Mouse (Mus musculus): ENCODE measurements around the gene Fam50a. TPM values are rescaled to one million over a fixed set of nuclear protein-coding genes. Genes with fewer than 3 reads are reported as not detected.
A peak's percentile ranks its signal among the peaks of the same experiment; 100 is the strongest.

Fam50a gene
- total RNA-seq (2021) = 10 to 100 TPM; 24.5 to 29.5 TPM

- intact Hi-C loops (cut with DNase I) = loop anchor here (5.0 kb wide), 1 partner anchor 54 kb away; no protein-coding TSS in a partner anchor
- DNase-seq = peak; percentile 81 to 82
Observed at GRCm38 (mm10) chrX:74312540-74313464, at the start of gene Fam50a. Gene Fam50a (plus strand): TSS chrX:74313033.

- intact Hi-C loops (cut with DNase I) = loop anchor here (2.0 kb wide), 1 partner anchor 15 kb away; the partner anchor contains the start of gene Emd
- DNase-seq = no peak
Observed at GRCm38 (mm10) chrX:74269736-74270061, 43.1 kb upstream of the Fam50a start.

DNA sequence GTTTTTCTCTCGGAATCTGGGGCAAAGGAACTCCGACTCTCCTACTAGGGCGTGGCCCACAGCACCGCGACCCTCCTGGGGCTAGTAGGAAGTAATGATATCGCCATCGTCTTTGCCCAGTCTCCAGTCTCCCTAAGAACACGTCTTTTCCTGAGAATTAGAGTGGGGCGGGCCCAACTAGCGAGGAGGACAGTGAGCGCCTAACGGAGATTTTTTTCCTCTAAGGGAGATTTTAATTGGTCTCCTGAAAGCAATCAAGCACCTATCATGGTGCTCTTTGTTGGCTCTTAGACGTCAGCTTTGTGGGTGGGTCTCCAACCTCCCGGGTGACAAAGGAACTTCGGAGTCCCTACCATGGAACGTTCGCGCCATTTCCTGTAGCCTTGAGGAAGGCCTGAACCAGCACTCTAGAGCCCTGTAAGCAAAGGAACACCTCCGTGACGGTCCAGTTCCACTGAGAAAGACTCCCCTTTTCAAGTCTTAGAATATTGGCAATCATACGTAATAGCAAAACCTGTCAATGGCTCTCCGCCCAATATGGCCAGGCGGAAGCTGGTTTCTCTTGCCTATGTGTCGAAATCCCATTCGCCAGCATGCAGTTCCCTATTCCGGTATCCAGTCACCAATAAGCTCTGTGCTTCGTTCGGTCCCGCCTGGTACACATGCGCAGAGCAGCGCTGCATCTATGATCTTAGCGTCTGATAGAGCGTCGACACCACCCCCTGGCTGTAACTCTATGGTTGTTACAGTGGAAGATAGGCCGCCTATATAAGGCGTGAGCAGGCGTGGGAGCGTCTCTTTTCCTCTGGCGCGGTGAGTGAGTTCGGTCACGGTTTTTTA, 42.6 kb upstream of the Fam50a start, which contains the start of gene Rpl10:
TSS of gene Rpl10 (plus strand) at position 751 of the 840 bp plus-strand sequence.
- peak; percentile 83 to 87 for DNase-seq
- intact Hi-C loops (cut with DNase I) = no loop called here

DNA sequence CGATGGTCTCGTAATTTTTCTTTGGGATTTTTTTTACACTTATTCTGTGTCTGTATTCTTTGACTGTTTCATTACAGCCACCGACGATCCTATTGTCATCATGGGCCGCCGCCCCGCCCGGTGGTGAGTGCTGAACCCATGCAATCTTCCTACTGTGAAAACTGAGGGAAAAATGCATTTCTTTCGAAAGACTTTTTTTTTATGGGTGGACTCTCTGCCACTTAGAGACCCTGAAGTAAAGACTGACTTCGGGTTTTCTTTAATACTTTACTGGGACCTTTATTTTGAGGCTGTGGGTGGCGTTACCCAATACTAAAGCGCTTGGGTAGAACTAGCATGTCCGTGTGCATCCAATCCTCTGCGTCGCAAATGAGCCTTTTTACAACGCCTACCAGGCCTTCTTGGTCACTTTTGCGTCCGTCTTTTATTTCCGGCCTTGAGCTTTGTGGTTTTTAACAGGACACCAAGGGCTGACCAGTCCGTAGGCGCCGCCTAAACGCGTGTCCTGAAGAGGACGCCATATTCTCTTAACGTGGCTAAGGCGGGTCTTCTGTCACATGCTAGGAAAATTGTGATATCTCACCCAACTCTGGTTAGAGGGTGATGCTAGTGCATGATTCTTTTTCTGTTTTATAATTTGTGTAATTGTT, 41.8 kb upstream of the Fam50a start:
- intact Hi-C loops (cut with DNase I) = no loop called here
- DNase-seq = peak; percentile 14 to 25

GRCm38 (mm10) chrX:74273422-74274322, 39.2 kb upstream of the Fam50a start:
- intact Hi-C loops (cut with DNase I) = no loop called here
- DNase-seq = no peak

DNA sequence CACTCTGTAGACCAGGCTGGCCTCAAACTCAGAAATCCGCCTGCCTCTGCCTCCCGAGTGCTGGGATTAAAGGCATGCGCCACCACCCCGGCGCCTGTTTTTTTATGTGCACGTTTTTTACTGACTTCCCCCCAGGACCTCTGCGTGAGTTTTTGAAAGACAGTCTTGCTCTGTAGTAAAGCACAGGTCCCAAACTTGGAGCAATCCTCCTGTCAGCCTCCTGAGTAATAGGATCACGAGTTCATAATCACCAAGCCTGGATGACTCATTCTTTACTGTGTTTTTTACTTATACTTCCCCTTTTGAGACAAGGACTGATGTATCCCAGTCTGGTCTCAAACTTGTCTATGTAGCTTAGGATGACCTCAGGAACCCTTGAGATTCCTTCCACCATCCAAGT, 34.9 kb upstream of the Fam50a start:
- intact Hi-C loops (cut with DNase I) = no loop called here
- DNase-seq = no peak

GRCm38 (mm10) chrX:74281041-74281731, 31.6 kb upstream of the Fam50a start:
- no peak for DNase-seq
- intact Hi-C loops (cut with DNase I) = no loop called here

GRCm38 (mm10) chrX:74281732-74282394, 31.0 kb upstream of the Fam50a start, which contains the start of the genes Taz and Dnase1l1:
Gene Taz (plus strand): TSS chrX:74281912.
Gene Dnase1l1 (minus strand): TSS chrX:74282337.
- peak; percentile 72 to 73 for DNase-seq
- intact Hi-C loops (cut with DNase I) = no loop called here

- intact Hi-C loops (cut with DNase I) = no loop called here
Observed at GRCm38 (mm10) chrX:74282395-74283091, 30.3 kb upstream of the Fam50a start.

GRCm38 (mm10) chrX:74283092-74283437, 29.8 kb upstream of the Fam50a start:
- no peak for DNase-seq
- intact Hi-C loops (cut with DNase I) = no loop called here

More at GRCm38 (mm10) chrX:74282395-74283091, 30.3 kb upstream of the Fam50a start:
- DNase-seq = peak; percentile 79 to 82

DNA sequence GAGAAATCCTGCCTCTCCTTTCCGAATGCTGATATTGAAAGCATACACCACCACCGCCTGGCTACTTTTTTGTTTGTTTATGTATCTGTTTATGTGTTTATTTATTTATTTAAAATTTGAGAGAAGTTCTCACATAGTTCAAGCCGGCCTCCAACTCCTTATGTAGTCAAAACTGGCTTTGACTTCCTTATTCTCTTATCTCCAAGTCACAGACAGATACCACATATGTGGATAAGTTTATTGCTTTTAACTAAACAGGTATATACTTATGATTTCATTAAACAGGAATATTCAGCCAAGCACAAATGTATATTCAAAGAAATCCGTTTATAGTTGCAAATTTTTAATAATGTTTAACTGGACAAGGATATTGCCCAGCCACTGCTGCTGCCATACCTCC, 19.4 kb upstream of the Fam50a start:
- intact Hi-C loops (cut with DNase I) = no loop called here
- DNase-seq = no peak

DNA sequence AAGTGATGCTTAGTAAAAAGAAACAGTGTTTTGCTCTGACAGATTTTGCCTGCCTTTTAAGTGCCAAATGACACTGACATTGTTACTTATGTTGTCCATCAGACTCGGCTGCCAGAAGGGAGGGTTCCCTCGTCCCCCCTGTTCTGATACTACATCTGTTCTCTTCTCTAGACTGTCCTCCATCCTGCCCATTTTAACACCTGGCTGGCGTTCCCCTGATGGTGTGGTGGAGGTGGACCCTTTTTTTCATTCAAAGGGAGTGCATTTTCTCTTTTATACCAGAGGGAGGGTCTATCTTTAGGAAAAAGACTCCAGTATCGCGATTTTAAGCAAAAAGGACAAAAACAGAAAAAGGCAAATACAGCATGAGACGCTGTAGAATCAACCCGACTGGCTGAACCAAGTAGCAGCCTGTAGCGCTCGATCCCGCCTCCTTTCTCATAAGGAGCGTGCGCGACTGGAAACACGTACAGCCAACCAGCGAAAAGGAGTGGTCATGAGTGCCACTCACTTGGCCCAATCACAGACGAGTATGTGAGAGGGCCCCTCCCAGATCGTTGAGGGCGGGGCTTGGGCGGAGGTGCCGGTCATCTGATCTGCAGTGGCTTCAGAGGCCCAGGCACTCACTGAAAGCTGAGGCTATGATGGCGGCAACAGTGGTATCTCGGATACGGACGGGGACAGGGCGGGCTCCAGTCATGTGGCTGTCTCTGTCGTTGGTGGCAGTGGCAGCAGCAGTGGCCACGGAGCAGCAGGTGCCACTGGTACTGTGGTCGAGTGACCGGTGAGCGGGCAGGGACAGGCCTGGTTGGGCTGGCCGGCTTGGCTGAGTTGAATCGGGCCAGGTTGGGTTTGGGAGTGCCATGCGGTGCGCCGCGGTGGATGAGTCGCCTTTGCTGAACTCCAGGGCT, 16.0 kb upstream of the Fam50a start, which contains the start of gene Atp6ap1:
TSS of gene Atp6ap1 (plus strand) at position 560 of the 911 bp plus-strand sequence.
- intact Hi-C loops (cut with DNase I) = no loop called here

DNA sequence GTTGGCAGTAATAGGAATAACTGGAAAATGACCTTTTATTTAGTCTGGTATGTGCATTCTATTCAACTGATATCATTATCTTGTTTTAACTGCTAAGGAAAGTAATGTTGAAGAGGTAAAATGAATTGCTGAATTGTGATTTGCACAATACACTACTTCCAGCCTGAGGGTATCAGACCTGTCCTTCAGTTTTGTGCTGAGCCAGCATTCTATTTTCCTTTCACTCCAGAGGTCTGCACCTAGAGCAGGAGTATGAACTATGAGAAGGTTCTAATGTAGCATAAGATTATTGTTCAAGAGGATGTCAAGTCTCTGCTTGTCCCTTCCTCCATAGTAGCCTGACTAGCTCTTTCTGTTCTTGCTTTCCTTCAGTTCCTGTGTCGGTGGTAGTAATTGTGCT, 14.5 kb upstream of the Fam50a start:
- intact Hi-C loops (cut with DNase I) = no loop called here
- DNase-seq = no peak

More for the DNA sequence above, 16.0 kb upstream of the Fam50a start, which contains the start of gene Atp6ap1:
- DNase-seq = peak; percentile 87 to 94

GRCm38 (mm10) chrX:74299721-74300120, 13.1 kb upstream of the Fam50a start:
- intact Hi-C loops (cut with DNase I) = no loop called here
- DNase-seq = no peak

- peak; percentile 75 to 84 for DNase-seq
- intact Hi-C loops (cut with DNase I) = no loop called here
Observed at GRCm38 (mm10) chrX:74304867-74305700, 7.7 kb upstream of the Fam50a start, which contains the start of gene Gdi1. Gene Gdi1 (plus strand): TSS chrX:74304998.

- intact Hi-C loops (cut with DNase I) = no loop called here
Observed at GRCm38 (mm10) chrX:74328725-74329161, 15.9 kb downstream of the Fam50a start, which contains the start of gene Plxna3. Gene Plxna3 (plus strand): TSS chrX:74329066.

More at GRCm38 (mm10) chrX:74328725-74329161, 15.9 kb downstream of the Fam50a start, which contains the start of gene Plxna3:
- DNase-seq = peak; percentile 65 to 79

All from heart, postnatal 36 days (tissue).